Mouse (Mus musculus) heart, postnatal 0 days (tissue): ENCODE results near the gene Ric3. TPM values are rescaled to one million over a fixed set of nuclear protein-coding genes. Genes with fewer than 3 reads are reported as not detected.

Experiments
- ATAC-seq: fragments of 200-750 bp; cut with Nextera tagmentation; 2 replicates; pipeline ENCODE4 v1.8.0; 2017; ENCODE audit warnings: low read depth, moderate number of reproducible peaks, moderate library complexity; ENCODE audit not compliant: insufficient read depth
- DNase-seq: peaks from one replicate; pipeline ENCODE4 v3.0.0-alpha.2; 2016; ENCODE audit warnings: low spot score
- H3K27ac ChIP-seq: fragments of 300-500 bp; sonication (generic); 2 replicates; pipeline ENCODE4 v1.5.1; 2014; ENCODE audit warnings: low read depth, mild to moderate bottlenecking
- H3K27me3 ChIP-seq: fragments of 300-500 bp; sonication (generic); 2 replicates; pipeline ENCODE4 v1.6.1; 2014; ENCODE audit warnings: low read length, mixed read lengths; ENCODE audit not compliant: control insufficient read depth, insufficient read depth
- H3K36me3 ChIP-seq: fragments of 300-500 bp; sonication (generic); replicated peaks from 2 replicates; pipeline ENCODE4 v1.6.1; 2014; ENCODE audit warnings: low read length, mixed read lengths; ENCODE audit not compliant: control insufficient read depth, insufficient read depth
- H3K4me1 ChIP-seq: fragments of 300-500 bp; sonication (generic); 2 replicates; pipeline ENCODE4 v1.6.1; 2014; ENCODE audit warnings: antibody characterized with exemption; ENCODE audit not compliant: control insufficient read depth, insufficient read depth
- H3K4me2 ChIP-seq: fragments of 300-500 bp; sonication (generic); 2 replicates; pipeline ENCODE4 v1.6.1; 2014; ENCODE audit warnings: low read depth, mild to moderate bottlenecking, low read length, moderate library complexity
- H3K4me3 ChIP-seq: fragments of 300-500 bp; sonication (generic); 2 replicates; pipeline ENCODE4 v1.5.1; 2014; ENCODE audit warnings: low read depth, low read length
- H3K9ac ChIP-seq: fragments of 300-500 bp; sonication (generic); replicated peaks from 2 replicates; pipeline ENCODE4 v1.6.1; 2014; ENCODE audit warnings: low read depth, low read length, mixed read lengths
- H3K9me3 ChIP-seq: fragments of 300-500 bp; sonication (generic); replicated peaks from 2 replicates; pipeline ENCODE4 v1.6.1; 2016; ENCODE audit warnings: low read length; ENCODE audit not compliant: control insufficient read depth
- CTCF ChIP-seq: IDR thresholded peaks from 2 replicates; pipeline ENCODE4 v1.5.1; 2016; ENCODE audit warnings: antibody characterized with exemption, control low read depth, low read depth
- EP300 ChIP-seq: IDR thresholded peaks from 2 replicates; pipeline ENCODE4 v1.6.1; 2016; ENCODE audit warnings: antibody characterized with exemption, low read depth
- WGBS: fragments of 180-500 bp; shearing (Covaris S2); extraction: QIAGEN DNeasy Blood & Tissue Kit; methylation state at CpG from one replicate; pipeline ENCODE4 v1.1.7; 2014; 5-methylcytosine and 5-hydroxymethylcytosine counted together
- polyA plus RNA-seq: library from polyadenylated mRNA; unstranded; fragments of >200 nt; fragmentation: Nextera tagmentation; extraction: Ambion mirVana; gene quantifications from 2 replicates; pipeline ENCODE4 v1.2.1, GENCODE M21; 2015
- total RNA-seq: library from RNA; depleted of rRNA; stranded (reverse); fragments of >200 nt; gene quantifications from 2 replicates; pipeline ENCODE4 v1.2.3, GENCODE M21; 2014; ENCODE audit warnings: low replicate concordance; rRNA removed

Ric3 gene
- total and polyA plus RNA-seq, 2 experiments from 2014 or later = 0.38 to 0.42 TPM

- no peak overlapping the region for H3K9ac ChIP-seq
- H3K4me2 ChIP-seq = no peak overlapping the region
- peak; percentile 76 for ATAC-seq
- H3K4me3 ChIP-seq = no peak overlapping the region
- no peaks in the 10 kb centered on the region for H3K4me1 ChIP-seq
- 38% methylated on average over 7 of the region's 7 CpGs for WGBS
- no peaks in the 10 kb centered on the region for H3K36me3 ChIP-seq
- H3K9me3 ChIP-seq = no peaks in the 10 kb centered on the region
- 0 out of 2 replicates have a peak, but pooled peaks cover 20% of the 10 kb centered on the region for H3K27me3 ChIP-seq
- no peak overlapping the region for H3K27ac ChIP-seq
- TF ChIP-seq EP300 = no peak
- no peak for TF ChIP-seq CTCF
- peak; percentile 19 for DNase-seq
These were observed 89.9 kb downstream of the Ric3 start for GRCm38 (mm10) chr7:108993230-108993629.

GRCm38 (mm10) chr7:108991207-108991606 is 91.9 kb downstream of the Ric3 start:
- H3K4me1 ChIP-seq = no peaks in the 10 kb centered on the region
- TF ChIP-seq CTCF = no peak
- TF ChIP-seq EP300 = no peak
- 73% methylated on average over 9 of the region's 9 CpGs for WGBS

DNA sequence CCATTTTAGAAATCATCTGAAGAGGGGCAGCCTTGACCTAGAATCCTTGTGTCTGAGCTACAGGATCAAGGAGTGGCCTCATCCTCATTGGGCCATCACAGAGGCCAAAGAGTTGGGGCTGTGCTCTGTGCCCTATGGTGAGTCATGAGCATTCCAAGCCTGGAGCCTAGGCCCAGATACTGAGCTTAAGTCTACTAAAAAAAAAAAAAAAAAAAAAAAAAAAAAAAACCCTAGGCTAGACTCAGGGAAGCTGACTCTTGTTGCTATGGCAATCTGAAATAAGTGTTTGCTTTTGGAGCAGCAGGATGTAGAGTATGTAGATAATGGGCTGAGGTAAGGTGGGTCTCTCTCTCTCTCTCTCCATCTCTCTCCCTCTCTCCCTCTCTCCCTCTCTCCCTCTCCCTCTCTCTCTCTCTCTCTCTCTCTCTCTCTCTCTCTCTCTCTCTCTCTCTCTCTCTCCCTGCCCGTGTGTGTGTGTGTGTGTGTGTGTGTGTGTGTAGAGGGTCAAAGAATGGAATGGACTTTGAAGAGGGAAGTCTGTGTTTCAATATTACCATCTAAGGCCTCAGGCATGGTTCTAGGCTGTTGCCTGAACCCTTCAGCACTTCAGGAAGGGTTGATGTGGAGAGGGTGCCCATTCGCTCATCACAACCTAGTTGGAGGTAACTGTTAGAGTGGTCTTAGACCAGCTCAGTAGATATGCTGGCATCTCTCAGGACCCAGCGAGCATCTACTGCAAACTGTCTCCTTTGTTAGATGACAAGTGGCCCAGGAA is 97.0 kb downstream of the Ric3 start:
- Histone ChIP-seq H3K27me3 (0 out of 2 replicates have a peak, but pooled peaks cover 3% of the 10 kb centered on the region), H3K36me3 (no peaks in the 10 kb centered on the region), H3K4me1 (no peaks in the 10 kb centered on the region), H3K27ac (no peak overlapping the region), H3K9me3 (no peaks in the 10 kb centered on the region), H3K9ac (no peak overlapping the region), H3K4me2 (no peak overlapping the region), H3K4me3 (no peak overlapping the region)
- 67% methylated on average over 2 of the region's 3 CpGs for WGBS
- ATAC-seq (no peak), DNase-seq (no peak)
- TF ChIP-seq EP300 = no peak
- no peak for TF ChIP-seq CTCF

More at GRCm38 (mm10) chr7:108991207-108991606, 91.9 kb downstream of the Ric3 start:
- Histone ChIP-seq H3K4me2 (no peak overlapping the region), H3K4me3 (no peak overlapping the region), H3K36me3 (no peaks in the 10 kb centered on the region), H3K9me3 (no peaks in the 10 kb centered on the region), H3K27ac (no peak overlapping the region), H3K9ac (no peak overlapping the region), H3K27me3 (0 out of 2 replicates have a peak, but pooled peaks cover 18% of the 10 kb centered on the region)
- ATAC-seq = no peak
- DNase-seq = no peak

Other genes with a start within 250 kb of the Ric3 start
- gene Olfr516, start 232.8 kb downstream of the Ric3 start, total RNA-seq = not detected in 2 replicates
- not detected in 2 replicates for gene Olfr516, start 232.8 kb downstream of the Ric3 start, polyA plus RNA-seq
- gene Olfr517, start 211.0 kb downstream of the Ric3 start, total RNA-seq = not detected in 2 replicates
- gene Olfr517, start 211.0 kb downstream of the Ric3 start, polyA plus RNA-seq = not detected in 2 replicates
- not detected in 2 replicates for gene Olfr518, start 198.3 kb downstream of the Ric3 start, total RNA-seq
- not detected in 2 replicates for gene Olfr518, start 198.3 kb downstream of the Ric3 start, polyA plus RNA-seq
- not detected in 2 replicates for gene Olfr519, start 188.9 kb downstream of the Ric3 start, total RNA-seq
- not detected in 2 replicates for gene Olfr519, start 188.9 kb downstream of the Ric3 start, polyA plus RNA-seq
- gene Nlrp10, start 153.2 kb downstream of the Ric3 start, total RNA-seq = 9.8 and 16.4 TPM in 2 replicates
- gene Nlrp10, start 153.2 kb downstream of the Ric3 start, polyA plus RNA-seq = 15.6 and 15.7 TPM in 2 replicates
- gene Eif3f, start 148.9 kb downstream of the Ric3 start, total RNA-seq = 75.7 and 107 TPM in 2 replicates
- 42.9 and 47.1 TPM in 2 replicates for gene Eif3f, start 148.9 kb downstream of the Ric3 start, polyA plus RNA-seq
- 0.88 and 3.9 TPM in 2 replicates for gene Tub, start 133.0 kb downstream of the Ric3 start, total RNA-seq
- gene Tub, start 133.0 kb downstream of the Ric3 start, polyA plus RNA-seq = 0.30 and 0.33 TPM in 2 replicates
- 6.3 and 17.2 TPM in 2 replicates for gene Lmo1, start 91.9 kb upstream of the Ric3 start, total RNA-seq
- 1.9 and 2.1 TPM in 2 replicates for gene Lmo1, start 91.9 kb upstream of the Ric3 start, polyA plus RNA-seq